21 mouse cellular contexts compared by ENCODE assay signal in genomic region chr8:78578036-78578435, GRCm38 (mm10).
A peak's percentile ranks its signal among the peaks of the same experiment; 100 is the strongest.
DNase-seq lines count a peak whose midpoint lies in the region; ATAC-seq lines count a peak whose summit lies in the region.
"Had no signal": no experiment of that assay in that cellular context is flagged by ENCODE, and none has a peak within 500 bp of the region (broad histone marks: within the 10 kb centered on the region; RNA-seq: fewer than 3 reads in every experiment).

No protein-coding gene starts in this region.

- 15% methylated on average over 3 of the region's 3 CpGs for WGBS in forebrain, embryonic 16.5 days
- 21% methylated on average over 3 of the region's 3 CpGs for WGBS in forebrain, embryonic 15.5 days
- WGBS in midbrain, embryonic 12.5 days: 37% methylated on average over 3 of the region's 3 CpGs
- 40% methylated on average over 3 of the region's 3 CpGs for WGBS in midbrain, embryonic 16.5 days

- H3K9ac ChIP-seq in forebrain, embryonic 16.5 days (replicated peaks; ENCODE audit: low read depth, low read length): no peak overlapping the region
- no peak overlapping the region for H3K9ac ChIP-seq in forebrain, embryonic 15.5 days (replicated peaks)
- no peak overlapping the region for H3K9ac ChIP-seq in midbrain, embryonic 12.5 days (replicated peaks)
- no peak overlapping the region for H3K9ac ChIP-seq in midbrain, embryonic 16.5 days (ENCODE audit: low read depth, low read length)
- H3K9ac ChIP-seq: embryonic facial prominence, embryonic 12.5 days; intestine, embryonic 15.5 days had no signal

- peaks cover 5% of the 10 kb centered on the region; the same call in 1 of the 2 replicates for H3K4me1 ChIP-seq in forebrain, embryonic 16.5 days (replicated peaks; ENCODE audit: control insufficient read depth, insufficient read depth, low read length)
- H3K4me1 ChIP-seq in forebrain, embryonic 15.5 days: peaks cover 21% of the 10 kb centered on the region
- peaks cover 21% of the 10 kb centered on the region for H3K4me1 ChIP-seq in midbrain, embryonic 12.5 days
- peaks cover 2% of the 10 kb centered on the region for H3K4me1 ChIP-seq in midbrain, embryonic 16.5 days (ENCODE audit: control insufficient read depth, insufficient read depth, low read length)
- H3K4me1 ChIP-seq: intestine, embryonic 15.5 days had no signal

- DNase-seq in ES-CJ7 (ENCODE audit: low read depth, low spot score) (peak; percentile 66), R1 (ENCODE audit: low read depth, low spot score) (peak; percentile 77)
- DNase-seq in retina, embryonic 14.5 days (ENCODE audit: low spot score): no peak
- DNase-seq: adrenal gland, postnatal 14 days; cerebellum, adult 11-12 months; cerebellum, adult 9-10 months; cerebellum, postnatal 25 days; gastrocnemius, postnatal 10 days; heart, adult 18-20 months; heart, postnatal 10 days; heart, postnatal 4 days; kidney, adult 18-20 months had no signal

- no peaks in the 10 kb centered on the region for H3K9me3 ChIP-seq in forebrain, embryonic 16.5 days (ENCODE audit: control insufficient read depth, low read length)
- no peaks in the 10 kb centered on the region for H3K9me3 ChIP-seq in forebrain, embryonic 15.5 days
- H3K9me3 ChIP-seq in midbrain, embryonic 12.5 days: no peaks in the 10 kb centered on the region
- no peaks in the 10 kb centered on the region for H3K9me3 ChIP-seq in midbrain, embryonic 16.5 days (replicated peaks; ENCODE audit: control insufficient read depth, low read length, poor library complexity, severe bottlenecking)
- H3K9me3 ChIP-seq: embryonic facial prominence, embryonic 12.5 days; G1E; heart, embryonic 10.5 days; intestine, embryonic 15.5 days had no signal

- ATAC-seq in forebrain, embryonic 16.5 days: peak; percentile 31; the same call in 1 of the 2 replicates
- no peak for ATAC-seq in forebrain, embryonic 15.5 days (replicated peaks)
- no peak for ATAC-seq in midbrain, embryonic 12.5 days (ENCODE audit: low FRiP score, low read depth)
- no peak for ATAC-seq in midbrain, embryonic 16.5 days
- ATAC-seq: activated CD4-positive, CD25-positive, alpha-beta regulatory T cell, adult 4 months; intestine, embryonic 15.5 days had no signal

- no peaks in the 10 kb centered on the region for H3K36me3 ChIP-seq in forebrain, embryonic 16.5 days (ENCODE audit: control insufficient read depth, insufficient read depth)
- H3K36me3 ChIP-seq in forebrain, embryonic 15.5 days: no peaks in the 10 kb centered on the region
- no peaks in the 10 kb centered on the region for H3K36me3 ChIP-seq in midbrain, embryonic 12.5 days
- H3K36me3 ChIP-seq in midbrain, embryonic 16.5 days (ENCODE audit: control insufficient read depth, insufficient read depth, low read length): no peaks in the 10 kb centered on the region
- H3K36me3 ChIP-seq: embryonic facial prominence, embryonic 12.5 days; intestine, embryonic 15.5 days had no signal

- 0 out of 2 replicates have a peak overlapping the region, but pooled peaks have one; percentile 11 for H3K4me2 ChIP-seq in forebrain, embryonic 16.5 days (ENCODE audit: low read length)
- no peak overlapping the region for H3K4me2 ChIP-seq in forebrain, embryonic 15.5 days (replicated peaks)
- H3K4me2 ChIP-seq in midbrain, embryonic 12.5 days (replicated peaks): no peak overlapping the region
- H3K4me2 ChIP-seq in midbrain, embryonic 16.5 days (ENCODE audit: low read length): no peak overlapping the region
- H3K4me2 ChIP-seq: embryonic facial prominence, embryonic 12.5 days; intestine, embryonic 15.5 days had no signal

- no peak overlapping the region for H3K4me3 ChIP-seq in forebrain, embryonic 16.5 days (replicated peaks; ENCODE audit: low read length)
- H3K4me3 ChIP-seq in forebrain, embryonic 15.5 days: no peak overlapping the region
- H3K4me3 ChIP-seq in midbrain, embryonic 12.5 days: no peak overlapping the region
- H3K4me3 ChIP-seq in midbrain, embryonic 16.5 days (ENCODE audit: low read depth, low read length): no peak overlapping the region
- H3K4me3 ChIP-seq: embryonic facial prominence, embryonic 12.5 days; heart, embryonic 10.5 days; intestine, embryonic 15.5 days had no signal

- H3K27me3 ChIP-seq in forebrain, embryonic 16.5 days (replicated peaks; ENCODE audit: control insufficient read depth, insufficient read depth, low read length): no peaks in the 10 kb centered on the region
- H3K27me3 ChIP-seq in forebrain, embryonic 15.5 days: no peaks in the 10 kb centered on the region
- no peaks in the 10 kb centered on the region for H3K27me3 ChIP-seq in midbrain, embryonic 12.5 days
- no peaks in the 10 kb centered on the region for H3K27me3 ChIP-seq in midbrain, embryonic 16.5 days (ENCODE audit: control insufficient read depth, insufficient read depth, low read depth, low read length)
- H3K27me3 ChIP-seq: embryonic facial prominence, embryonic 12.5 days; intestine, embryonic 15.5 days had no signal

- H3K27ac ChIP-seq in forebrain, embryonic 16.5 days (ENCODE audit: low read length): no peak overlapping the region
- H3K27ac ChIP-seq in forebrain, embryonic 15.5 days (replicated peaks): no peak overlapping the region
- peak overlapping the region; percentile 46; the same call in 1 of the 2 replicates for H3K27ac ChIP-seq in midbrain, embryonic 12.5 days (replicated peaks)
- H3K27ac ChIP-seq in midbrain, embryonic 16.5 days (ENCODE audit: low read length): no peak overlapping the region
- H3K27ac ChIP-seq: embryonic facial prominence, embryonic 12.5 days; heart, embryonic 10.5 days; intestine, embryonic 15.5 days had no signal
